Mouse (Mus musculus) liver, embryonic 15.5 days (tissue): ENCODE results near the gene Atp8a1. TPM values are rescaled to one million over a fixed set of nuclear protein-coding genes. Genes with fewer than 3 reads are reported as not detected.

Experiments used
- ATAC-seq: fragments of 200-750 bp; cut with Nextera tagmentation; 2 replicates; pipeline ENCODE4 v1.8.0; 2017; ENCODE audit warnings: moderate number of reproducible peaks, mild to moderate bottlenecking, moderate library complexity; ENCODE audit not compliant: insufficient read depth
- H3K27ac ChIP-seq: fragments of 300-500 bp; sonication (generic); replicated peaks from 2 replicates; pipeline ENCODE4 v1.5.1; 2015; ENCODE audit warnings: mild to moderate bottlenecking, inconsistent platforms
- H3K27me3 ChIP-seq: fragments of 300-500 bp; sonication (generic); 2 replicates; pipeline ENCODE4 v1.6.1; 2015; ENCODE audit warnings: mild to moderate bottlenecking, inconsistent platforms
- H3K36me3 ChIP-seq: fragments of 300-500 bp; sonication (generic); replicated peaks from 2 replicates; pipeline ENCODE4 v1.6.1; 2015; ENCODE audit warnings: moderate library complexity, mild to moderate bottlenecking, inconsistent platforms
- H3K4me1 ChIP-seq: fragments of 300-500 bp; sonication (generic); replicated peaks from 2 replicates; pipeline ENCODE4 v1.6.1; 2015; ENCODE audit warnings: inconsistent platforms
- H3K4me2 ChIP-seq: fragments of 300-500 bp; sonication (generic); 2 replicates; pipeline ENCODE4 v1.6.1; 2015; ENCODE audit warnings: moderate library complexity, mild to moderate bottlenecking, inconsistent platforms
- H3K4me3 ChIP-seq: fragments of 300-500 bp; sonication (generic); replicated peaks from 2 replicates; pipeline ENCODE4 v1.5.1; 2015; ENCODE audit warnings: mild to moderate bottlenecking, inconsistent platforms
- H3K9ac ChIP-seq: fragments of 300-500 bp; sonication (generic); 2 replicates; pipeline ENCODE4 v1.6.1; 2015; ENCODE audit warnings: moderate library complexity, mild to moderate bottlenecking, inconsistent platforms
- H3K9me3 ChIP-seq: fragments of 300-500 bp; sonication (generic); replicated peaks from 2 replicates; pipeline ENCODE4 v1.6.1; 2016; ENCODE audit warnings: inconsistent platforms
- WGBS: fragments of 180-500 bp; shearing (Covaris S2); methylation state at CpG from one replicate; pipeline ENCODE4 v1.1.7; 2015; ENCODE audit warnings: mixed read lengths; ENCODE audit not compliant: insufficient replicate concordance; 5-methylcytosine and 5-hydroxymethylcytosine counted together
- polyA plus RNA-seq: library from polyadenylated mRNA; unstranded; fragments of >200 nt; fragmentation: Nextera tagmentation; extraction: Ambion mirVana; gene quantifications from 2 replicates; pipeline ENCODE4 v1.2.1, GENCODE M21; 2015

Gene Atp8a1
- polyA plus RNA-seq, 1 experiment from 2014 or later, result 40.5 TPM

DNA sequence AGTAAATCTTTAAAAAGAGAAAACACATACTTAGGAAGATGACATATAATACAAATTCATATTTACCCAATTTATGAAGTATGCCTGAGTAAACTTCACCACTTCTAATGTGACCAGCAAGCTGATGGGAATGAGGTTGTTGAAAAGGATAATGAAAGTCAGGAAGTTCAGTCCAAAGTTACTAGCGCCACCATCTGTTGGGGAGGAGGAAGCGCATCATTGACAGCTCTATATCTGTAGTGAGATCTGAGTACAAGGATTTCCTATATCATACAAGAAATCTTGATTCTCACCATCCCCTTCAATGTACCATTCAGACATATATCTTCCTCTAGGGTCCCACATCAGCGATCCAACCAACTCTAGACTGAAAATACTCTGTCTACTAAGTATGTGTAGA is 82.4 kb downstream of the Atp8a1 start:
- Histone ChIP-seq H3K9me3 (no peaks in the 10 kb centered on the region), H3K27me3 (no peaks in the 10 kb centered on the region), H3K4me3 (no peak overlapping the region), H3K9ac (no peak overlapping the region), H3K27ac (no peak overlapping the region), H3K4me2 (no peak overlapping the region), H3K4me1 (no peaks in the 10 kb centered on the region), H3K36me3 (peaks cover 85% of the 10 kb centered on the region)
- ATAC-seq, result no peak
- 85% methylated on average over 3 of the region's 3 CpGs for WGBS

DNA sequence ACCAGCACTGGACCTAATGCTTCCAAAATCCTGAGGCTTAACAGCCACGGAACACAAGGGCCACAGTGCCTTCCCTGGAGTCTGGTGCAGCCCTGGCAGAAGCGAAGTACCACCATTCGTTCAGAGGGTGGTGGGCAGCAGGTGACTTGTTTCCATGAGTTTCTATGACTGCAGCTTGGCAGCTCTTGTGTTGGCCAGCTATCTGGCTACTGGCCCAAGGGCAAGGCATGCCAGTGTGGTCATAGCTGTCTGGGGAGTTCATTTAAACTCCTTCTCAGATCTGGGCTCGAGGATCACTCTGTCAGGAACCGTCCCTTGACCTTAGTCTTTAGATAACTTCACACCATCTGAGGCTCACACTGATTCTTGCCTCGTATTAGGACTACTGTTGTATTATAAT is 89.1 kb downstream of the Atp8a1 start:
- H3K27me3 ChIP-seq, result no peaks in the 10 kb centered on the region
- no peaks in the 10 kb centered on the region for H3K9me3 ChIP-seq
- no peak overlapping the region for H3K27ac ChIP-seq
- no peaks in the 10 kb centered on the region for H3K4me1 ChIP-seq
- no peak overlapping the region for H3K4me2 ChIP-seq
- ATAC-seq, result no peak
- peaks cover 75% of the 10 kb centered on the region for H3K36me3 ChIP-seq
- H3K4me3 ChIP-seq, result no peak overlapping the region
- H3K9ac ChIP-seq, result no peak overlapping the region
- 82% methylated on average over 6 of the region's 6 CpGs for WGBS

DNA sequence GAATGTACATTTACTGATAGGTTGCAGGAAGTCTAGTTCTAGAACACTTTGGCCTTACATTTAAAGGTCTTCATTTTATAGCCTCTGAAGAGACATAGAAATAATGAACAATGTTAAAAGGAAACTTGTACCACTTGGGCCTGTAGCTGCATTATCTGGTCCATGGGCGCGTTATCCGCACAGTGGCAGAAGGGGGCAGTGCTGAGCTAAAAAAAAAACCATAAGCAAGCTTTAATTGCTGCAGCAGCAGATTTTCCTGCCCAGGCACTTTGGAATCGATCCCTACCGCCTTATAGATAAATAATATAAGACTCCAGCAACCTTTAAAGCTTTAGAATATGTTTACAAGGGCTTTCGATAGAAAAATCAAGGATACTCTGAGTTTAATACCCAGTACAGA is 91.1 kb downstream of the Atp8a1 start:
- no peaks in the 10 kb centered on the region for H3K4me1 ChIP-seq
- H3K27me3 ChIP-seq, result no peaks in the 10 kb centered on the region
- H3K9me3 ChIP-seq, result no peaks in the 10 kb centered on the region
- no peak overlapping the region for H3K27ac ChIP-seq
- no peak overlapping the region for H3K9ac ChIP-seq
- peaks cover 74% of the 10 kb centered on the region for H3K36me3 ChIP-seq
- no peak overlapping the region for H3K4me2 ChIP-seq
- no peak for ATAC-seq
- WGBS, result 25% methylated on average over 6 of the region's 6 CpGs
- H3K4me3 ChIP-seq, result no peak overlapping the region

DNA sequence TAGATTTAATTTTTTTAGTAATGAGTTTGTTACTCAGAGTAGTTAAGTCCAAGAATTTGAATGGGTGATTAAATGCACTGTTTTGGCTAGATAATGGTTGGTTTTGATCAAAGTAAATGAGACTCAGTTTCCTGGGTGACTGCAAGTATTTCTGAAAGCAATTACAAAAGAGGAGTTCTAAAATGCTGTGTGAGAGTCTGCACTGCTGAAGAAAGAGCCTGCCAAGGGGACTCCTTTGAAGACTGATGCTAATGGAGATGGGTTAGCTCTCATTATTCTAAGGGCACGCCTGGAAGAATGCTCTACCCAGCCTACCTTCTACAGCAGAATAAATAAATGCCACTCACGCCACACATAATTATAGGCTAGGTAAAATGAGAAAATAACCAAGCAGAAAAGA is 94.2 kb downstream of the Atp8a1 start:
- no peak overlapping the region for H3K4me2 ChIP-seq
- no peak overlapping the region for H3K27ac ChIP-seq
- no peaks in the 10 kb centered on the region for H3K4me1 ChIP-seq
- no peak overlapping the region for H3K9ac ChIP-seq
- ATAC-seq, result no peak
- no peaks in the 10 kb centered on the region for H3K27me3 ChIP-seq
- peaks cover 78% of the 10 kb centered on the region for H3K36me3 ChIP-seq
- H3K4me3 ChIP-seq, result no peak overlapping the region
- WGBS, result 81% methylated on average over 2 of the region's 2 CpGs
- H3K9me3 ChIP-seq, result no peaks in the 10 kb centered on the region

DNA sequence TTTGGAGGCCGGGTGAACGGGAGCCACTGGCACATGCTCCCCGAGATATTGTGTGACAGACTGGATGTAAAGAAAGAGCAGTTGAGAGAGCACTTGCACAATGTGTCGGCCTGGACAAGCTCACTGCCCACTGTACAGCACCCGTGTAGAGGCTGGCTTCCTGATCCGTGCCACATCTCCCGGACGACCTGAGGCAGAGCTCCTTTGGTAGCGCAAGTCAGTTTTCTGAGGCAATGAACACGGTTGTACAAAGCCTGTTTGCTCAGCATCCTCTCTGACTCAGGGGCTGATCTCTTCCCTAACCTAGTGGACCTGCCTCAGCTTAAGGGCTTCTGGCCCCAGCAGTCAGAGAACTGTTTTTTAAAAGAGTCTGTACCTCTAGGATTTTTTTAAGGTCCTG is 94.6 kb downstream of the Atp8a1 start:
- H3K4me2 ChIP-seq, result no peak overlapping the region
- no peaks in the 10 kb centered on the region for H3K4me1 ChIP-seq
- H3K4me3 ChIP-seq, result no peak overlapping the region
- no peak for ATAC-seq
- H3K27ac ChIP-seq, result no peak overlapping the region
- 88% methylated on average over 10 of the region's 10 CpGs for WGBS
- H3K9me3 ChIP-seq, result no peaks in the 10 kb centered on the region
- H3K27me3 ChIP-seq, result no peaks in the 10 kb centered on the region
- peaks cover 78% of the 10 kb centered on the region for H3K36me3 ChIP-seq
- no peak overlapping the region for H3K9ac ChIP-seq

DNA sequence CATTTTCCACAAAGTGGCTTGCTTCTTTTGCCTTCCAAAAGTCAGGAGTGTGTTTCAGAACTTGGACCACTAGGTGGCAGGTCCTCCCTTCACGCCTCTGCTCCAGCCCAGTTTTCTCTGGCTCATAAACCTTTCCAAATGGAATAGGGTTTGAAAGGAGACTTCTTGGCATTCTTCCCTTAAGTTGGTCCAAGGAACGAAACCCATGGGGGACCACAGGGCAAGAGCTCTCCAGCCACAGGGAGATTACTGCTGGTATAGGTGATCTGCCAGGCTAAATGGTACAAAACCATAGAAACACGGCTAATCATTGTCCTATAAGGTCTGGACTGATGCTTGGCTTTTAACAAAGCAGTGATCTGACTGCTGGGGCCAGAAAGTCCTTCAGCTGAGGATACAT is 95.2 kb downstream of the Atp8a1 start:
- Histone ChIP-seq H3K27ac (no peak overlapping the region), H3K9me3 (no peaks in the 10 kb centered on the region), H3K36me3 (peaks cover 83% of the 10 kb centered on the region), H3K27me3 (no peaks in the 10 kb centered on the region), H3K4me3 (no peak overlapping the region), H3K9ac (no peak overlapping the region), H3K4me1 (no peaks in the 10 kb centered on the region), H3K4me2 (no peak overlapping the region)
- 73% methylated on average over 3 of the region's 3 CpGs for WGBS
- no peak for ATAC-seq

DNA sequence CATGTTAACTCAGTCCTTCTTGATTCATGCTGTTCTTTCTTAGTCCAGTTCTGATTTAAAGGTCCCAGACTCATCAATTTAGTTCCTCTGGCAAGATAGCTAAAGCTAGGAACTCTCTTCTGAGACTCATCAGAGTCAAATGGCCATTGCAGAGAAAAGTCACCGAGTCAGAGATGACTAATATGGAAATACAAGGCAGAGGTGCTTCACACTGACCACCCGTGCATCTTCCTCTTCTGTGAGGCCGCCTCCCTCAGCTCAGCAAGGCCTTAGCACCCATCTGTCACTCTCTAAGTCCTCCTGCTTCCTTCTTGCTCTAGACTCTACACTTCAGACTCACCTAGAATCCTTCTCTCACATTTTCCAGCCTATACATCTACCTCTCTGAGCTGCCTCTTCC is 108.0 kb downstream of the Atp8a1 start:
- peaks cover 88% of the 10 kb centered on the region for H3K36me3 ChIP-seq
- no peaks in the 10 kb centered on the region for H3K27me3 ChIP-seq
- H3K9ac ChIP-seq, result no peak overlapping the region
- WGBS, result 70% methylated on average over 3 of the region's 3 CpGs
- H3K4me1 ChIP-seq, result no peaks in the 10 kb centered on the region
- H3K9me3 ChIP-seq, result no peaks in the 10 kb centered on the region
- H3K4me2 ChIP-seq, result no peak overlapping the region
- no peak for ATAC-seq
- no peak overlapping the region for H3K27ac ChIP-seq
- H3K4me3 ChIP-seq, result no peak overlapping the region

DNA sequence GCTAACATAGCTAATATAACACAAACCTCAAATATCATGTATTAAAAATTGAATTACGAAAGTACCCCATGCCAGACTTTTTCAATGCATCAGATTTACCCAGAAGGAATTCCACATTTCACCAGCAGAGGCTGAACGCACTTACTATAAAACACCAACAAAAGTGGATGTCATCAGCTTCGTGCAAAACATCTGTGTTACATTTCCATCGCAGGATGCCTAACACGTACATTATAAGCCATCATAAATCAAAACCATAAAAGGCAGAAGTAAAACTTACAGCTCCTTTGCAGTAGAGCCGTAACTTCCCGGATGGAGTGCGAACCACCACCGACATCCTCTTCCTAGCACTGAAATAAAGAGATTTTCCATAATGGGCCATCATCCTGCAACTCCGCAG is 109.1 kb downstream of the Atp8a1 start:
- Histone ChIP-seq H3K9me3 (no peaks in the 10 kb centered on the region), H3K27me3 (no peaks in the 10 kb centered on the region), H3K27ac (no peak overlapping the region), H3K4me3 (no peak overlapping the region), H3K36me3 (peaks cover 87% of the 10 kb centered on the region), H3K4me2 (no peak overlapping the region), H3K9ac (no peak overlapping the region), H3K4me1 (no peaks in the 10 kb centered on the region)
- WGBS, result 88% methylated on average over 10 of the region's 10 CpGs
- ATAC-seq, result no peak

DNA sequence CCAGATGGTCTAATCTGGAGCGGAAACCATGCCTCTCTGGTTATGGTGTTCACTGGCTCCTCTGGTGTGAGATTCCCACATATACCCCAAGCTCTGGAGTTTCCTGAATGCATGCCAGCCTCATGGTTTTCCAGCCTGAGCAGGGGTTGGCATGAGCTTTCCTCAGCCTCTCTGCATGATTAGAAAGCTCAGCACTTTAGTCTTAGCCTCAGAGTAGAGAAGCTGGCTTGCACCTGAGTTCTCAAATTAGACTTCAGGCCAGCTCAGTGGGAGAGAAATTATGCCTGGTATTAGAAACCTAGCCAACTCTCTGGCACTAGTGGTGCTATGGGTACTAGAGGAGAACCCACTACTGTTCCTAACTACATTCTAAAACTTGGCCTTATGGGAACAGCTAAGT is 111.5 kb downstream of the Atp8a1 start:
- ATAC-seq, result no peak
- H3K27me3 ChIP-seq, result no peaks in the 10 kb centered on the region
- no peaks in the 10 kb centered on the region for H3K9me3 ChIP-seq
- no peak overlapping the region for H3K27ac ChIP-seq
- no peaks in the 10 kb centered on the region for H3K4me1 ChIP-seq
- H3K4me3 ChIP-seq, result no peak overlapping the region
- 85% methylated on average over 1 of the region's 1 CpGs for WGBS
- no peak overlapping the region for H3K9ac ChIP-seq
- H3K36me3 ChIP-seq, result peaks cover 82% of the 10 kb centered on the region
- no peak overlapping the region for H3K4me2 ChIP-seq

DNA sequence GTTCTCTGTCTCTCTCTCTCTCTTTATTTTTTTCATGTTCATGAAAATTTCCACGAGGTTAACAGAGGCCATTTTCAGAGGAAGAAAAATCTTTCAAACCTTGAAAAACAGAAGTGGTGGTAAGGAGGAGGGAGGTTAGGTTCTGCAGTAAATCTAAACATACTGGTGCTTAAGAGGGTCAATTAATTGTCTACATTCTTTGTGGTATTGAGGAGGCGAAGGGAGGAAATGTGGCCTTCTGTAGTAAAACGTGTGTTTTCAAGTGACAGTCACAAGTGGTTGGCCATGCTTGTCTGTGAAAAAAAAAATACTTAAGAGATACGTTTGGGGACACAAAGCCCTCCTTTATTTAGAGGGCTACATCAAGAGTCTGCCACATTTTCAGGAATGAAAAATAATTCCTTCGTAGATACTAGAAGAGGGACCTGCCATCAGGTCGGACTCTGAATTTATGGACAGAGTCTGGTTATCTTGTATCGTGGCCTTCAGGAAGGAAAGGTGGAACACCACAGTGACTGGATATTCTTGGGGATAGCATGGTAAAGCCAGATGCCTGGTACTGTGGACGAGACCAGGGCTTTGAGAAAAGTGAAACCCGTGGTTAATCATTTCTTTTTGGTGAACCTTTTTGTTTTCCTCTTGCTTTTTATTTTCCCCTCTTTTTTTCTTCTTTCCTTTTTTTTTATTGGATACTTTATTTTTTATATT is 113.5 kb downstream of the Atp8a1 start:
- peaks cover 83% of the 10 kb centered on the region for H3K36me3 ChIP-seq
- 50% methylated on average over 9 of the region's 9 CpGs for WGBS

DNA sequence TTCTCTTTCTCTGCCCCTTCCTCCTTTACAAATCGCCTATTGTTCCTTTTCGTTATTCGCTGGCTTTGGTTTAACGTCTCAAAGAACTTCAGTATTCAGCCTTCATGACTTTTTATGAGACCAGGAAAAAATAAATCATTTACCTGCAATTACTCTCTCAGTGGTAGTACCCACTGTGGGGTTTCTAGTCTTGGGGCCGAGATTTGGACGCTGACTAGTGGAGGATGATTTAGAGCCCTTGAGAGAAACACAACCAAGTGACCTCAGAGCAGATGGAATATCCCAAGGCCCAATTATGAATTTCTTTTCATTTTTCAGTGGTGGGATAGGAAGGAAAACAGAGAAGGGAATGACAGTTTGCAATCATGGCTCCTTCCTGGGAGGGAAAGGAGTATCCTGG is 114.1 kb downstream of the Atp8a1 start:
- Histone ChIP-seq H3K9ac (no peak overlapping the region), H3K9me3 (no peaks in the 10 kb centered on the region), H3K4me3 (no peak overlapping the region), H3K4me1 (no peaks in the 10 kb centered on the region), H3K27ac (no peak overlapping the region), H3K36me3 (peaks cover 85% of the 10 kb centered on the region), H3K4me2 (no peak overlapping the region), H3K27me3 (no peaks in the 10 kb centered on the region)
- WGBS, result 74% methylated on average over 6 of the region's 6 CpGs
- ATAC-seq, result no peak

More for the DNA sequence above, 113.5 kb downstream of the Atp8a1 start:
- no peak overlapping the region for H3K4me3 ChIP-seq
- no peak overlapping the region for H3K9ac ChIP-seq
- no peak overlapping the region for H3K27ac ChIP-seq
- no peak for ATAC-seq
- no peaks in the 10 kb centered on the region for H3K27me3 ChIP-seq
- H3K9me3 ChIP-seq, result no peaks in the 10 kb centered on the region
- H3K4me1 ChIP-seq, result no peaks in the 10 kb centered on the region
- no peak overlapping the region for H3K4me2 ChIP-seq

DNA sequence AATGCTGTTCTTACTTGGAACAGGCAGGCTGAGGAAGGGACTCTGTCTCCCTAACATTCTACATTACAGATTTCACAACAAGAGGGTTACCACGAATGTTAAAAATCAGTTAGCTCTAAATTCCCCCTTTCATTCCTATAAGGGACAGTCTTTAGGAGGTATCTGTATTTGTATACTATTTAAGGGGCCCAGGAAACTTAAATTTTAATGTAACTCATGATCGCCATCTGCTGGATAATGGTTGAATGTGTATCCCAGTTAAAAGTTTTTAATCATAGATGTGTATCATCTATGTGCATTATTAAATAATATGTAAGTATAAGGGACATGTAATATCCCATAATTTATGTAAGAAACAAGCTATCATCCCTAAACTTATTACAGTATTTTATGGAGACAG is 119.5 kb downstream of the Atp8a1 start:
- Histone ChIP-seq H3K4me2 (no peak overlapping the region), H3K36me3 (peaks cover 87% of the 10 kb centered on the region), H3K9ac (no peak overlapping the region), H3K27ac (no peak overlapping the region), H3K27me3 (no peaks in the 10 kb centered on the region), H3K9me3 (no peaks in the 10 kb centered on the region), H3K4me3 (no peak overlapping the region), H3K4me1 (no peaks in the 10 kb centered on the region)
- no peak for ATAC-seq
- WGBS, result 16% methylated on average over 2 of the region's 2 CpGs
